Mouse (Mus musculus) intestine, postnatal 0 days (tissue): ENCODE data around the gene Cblc. TPM values are rescaled to one million over a fixed set of nuclear protein-coding genes. Genes with fewer than 3 reads are reported as not detected.

Source experiments
- ATAC-seq: fragments of 200-750 bp; cut with Nextera tagmentation; 2 replicates; pipeline ENCODE4 v1.8.0; 2017; ENCODE audit warnings: mild to moderate bottlenecking, moderate TSS enrichment, moderate library complexity
- H3K27ac ChIP-seq: fragments of 300-500 bp; sonication (generic); 2 replicates; pipeline ENCODE4 v1.5.1; 2014; ENCODE audit warnings: mild to moderate bottlenecking, low read depth, low read length, moderate library complexity
- H3K27me3 ChIP-seq: fragments of 300-500 bp; sonication (generic); replicated peaks from 2 replicates; pipeline ENCODE4 v1.6.1; 2014; ENCODE audit warnings: low read length, mixed read lengths; ENCODE audit not compliant: control insufficient read depth, insufficient read depth
- H3K36me3 ChIP-seq: fragments of 300-500 bp; sonication (generic); 2 replicates; pipeline ENCODE4 v1.6.1; 2014; ENCODE audit warnings: mild to moderate bottlenecking, moderate library complexity; ENCODE audit not compliant: control insufficient read depth, insufficient read depth
- H3K4me1 ChIP-seq: fragments of 300-500 bp; sonication (generic); replicated peaks from 2 replicates; pipeline ENCODE4 v1.6.1; 2014; ENCODE audit warnings: antibody characterized with exemption, low read length, mixed read lengths; ENCODE audit not compliant: control insufficient read depth, insufficient read depth
- H3K4me2 ChIP-seq: fragments of 300-500 bp; sonication (generic); replicated peaks from 2 replicates; pipeline ENCODE4 v1.6.1; 2014; ENCODE audit warnings: low read depth, mild to moderate bottlenecking, moderate library complexity
- H3K4me3 ChIP-seq: fragments of 300-500 bp; sonication (generic); 2 replicates; pipeline ENCODE4 v1.5.1; 2014; ENCODE audit warnings: low read depth, low read length
- H3K9ac ChIP-seq: fragments of 300-500 bp; sonication (generic); 2 replicates; pipeline ENCODE4 v1.6.1; 2014; ENCODE audit warnings: mild to moderate bottlenecking, low read depth, low read length
- H3K9me3 ChIP-seq: fragments of 300-500 bp; sonication (generic); 2 replicates; pipeline ENCODE4 v1.6.1; 2016; ENCODE audit warnings: mixed run types; ENCODE audit not compliant: control insufficient read depth
- CTCF ChIP-seq: sonication (generic); IDR thresholded peaks from 2 replicates; pipeline ENCODE4 v1.5.1; 2016; ENCODE audit warnings: low read depth, mild to moderate bottlenecking, control low read depth, antibody characterized with exemption, moderate library complexity
- WGBS: fragments of 180-500 bp; shearing (Covaris S2); extraction: QIAGEN DNeasy Blood & Tissue Kit; methylation state at CpG from one replicate; pipeline ENCODE4 v1.1.7; 2014; 5-methylcytosine and 5-hydroxymethylcytosine counted together
- polyA plus RNA-seq: library from polyadenylated mRNA; unstranded; fragments of >200 nt; fragmentation: Nextera tagmentation; extraction: Ambion mirVana; gene quantifications from 2 replicates; pipeline ENCODE4 v1.2.1, GENCODE M21; 2015

Gene Cblc
- polyA plus RNA-seq, 1 experiment from 2014 or later: 54.8 TPM

GRCm38 (mm10) chr7:19769434-19770374 is 26.9 kb downstream of the Cblc start:
- WGBS: 13% methylated on average over 16 of the region's 16 CpGs
- Histone ChIP-seq H3K4me1 (no peaks in the 10 kb centered on the region), H3K27ac (no peak overlapping the region), H3K4me3 (peak overlapping the region; percentile 46), H3K36me3 (no peaks in the 10 kb centered on the region), H3K9me3 (no peaks in the 10 kb centered on the region), H3K9ac (peak overlapping the region; percentile 51), H3K27me3 (no peaks in the 10 kb centered on the region), H3K4me2 (peak overlapping the region; percentile 84)
- TF ChIP-seq CTCF: no peak
- no peak; the same call in 1 of the 2 replicates for ATAC-seq

DNA sequence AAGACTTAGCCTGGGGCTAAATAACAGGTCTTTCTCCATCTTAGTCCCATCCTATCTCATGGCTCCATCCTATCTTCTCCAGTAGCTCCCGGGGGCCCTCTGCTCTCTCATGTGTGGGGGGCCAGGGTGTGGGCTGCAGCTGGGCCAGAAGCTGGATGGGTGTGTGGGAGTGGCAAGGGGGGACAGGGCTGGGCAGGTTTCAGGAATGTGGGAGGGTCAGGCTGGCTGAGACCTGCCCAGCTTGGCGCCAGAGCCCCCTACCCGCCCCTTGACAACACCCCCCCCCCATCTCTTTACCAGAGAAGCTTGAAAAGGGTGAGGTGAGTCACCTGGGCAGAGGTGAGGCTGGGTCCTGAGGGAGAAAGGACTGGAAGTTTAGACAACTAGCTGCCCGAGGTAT is 27.6 kb downstream of the Cblc start:
- Histone ChIP-seq H3K27me3 (no peaks in the 10 kb centered on the region), H3K36me3 (peaks cover 5% of the 10 kb centered on the region; the same call in 1 of the 2 replicates), H3K27ac (no peak overlapping the region), H3K4me3 (no peak overlapping the region), H3K9ac (no peak overlapping the region), H3K4me2 (peak overlapping the region; percentile 84), H3K9me3 (no peaks in the 10 kb centered on the region), H3K4me1 (no peaks in the 10 kb centered on the region)
- TF ChIP-seq CTCF: no peak
- WGBS: 26% methylated on average over 4 of the region's 4 CpGs
- no peak for ATAC-seq

- Histone ChIP-seq H3K27me3 (no peaks in the 10 kb centered on the region), H3K9me3 (no peaks in the 10 kb centered on the region), H3K4me2 (no peak overlapping the region), H3K4me3 (no peak overlapping the region), H3K27ac (no peak overlapping the region), H3K4me1 (no peaks in the 10 kb centered on the region), H3K36me3 (peaks cover 5% of the 10 kb centered on the region; the same call in 1 of the 2 replicates), H3K9ac (no peak overlapping the region)
- WGBS: 77% methylated on average over 14 of the region's 14 CpGs
- TF ChIP-seq CTCF: no peak
- no peak for ATAC-seq
Observed at GRCm38 (mm10) chr7:19768251-19768650, 28.4 kb downstream of the Cblc start.

DNA sequence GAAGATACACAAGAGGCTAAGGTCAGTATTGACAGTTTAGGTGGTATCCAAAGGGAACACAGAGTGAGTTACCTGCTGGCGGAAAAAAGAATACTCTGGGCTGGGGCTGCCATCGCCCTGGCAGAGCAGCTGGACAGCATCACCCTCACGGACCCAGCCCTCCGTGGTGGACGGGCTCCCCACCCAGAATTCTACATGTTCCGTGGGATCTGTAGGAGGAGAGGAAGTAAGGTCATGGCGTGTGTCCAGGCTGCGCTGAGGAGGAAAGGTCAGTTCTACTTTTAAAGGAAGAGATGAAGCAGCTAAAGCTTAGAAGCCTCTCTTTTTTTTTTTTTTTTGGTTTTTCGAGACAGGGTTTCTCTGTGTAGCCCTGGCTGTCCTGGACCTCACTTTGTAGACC is 32.0 kb downstream of the Cblc start:
- H3K9ac ChIP-seq: no peak overlapping the region
- H3K4me1 ChIP-seq: no peaks in the 10 kb centered on the region
- no peak for ATAC-seq
- H3K4me3 ChIP-seq: no peak overlapping the region
- TF ChIP-seq CTCF: no peak
- no peaks in the 10 kb centered on the region for H3K9me3 ChIP-seq
- no peaks in the 10 kb centered on the region for H3K27me3 ChIP-seq
- peaks cover 10% of the 10 kb centered on the region; the same call in 1 of the 2 replicates for H3K36me3 ChIP-seq
- no peak overlapping the region for H3K4me2 ChIP-seq
- no peak overlapping the region for H3K27ac ChIP-seq
- 84% methylated on average over 8 of the region's 9 CpGs for WGBS

DNA sequence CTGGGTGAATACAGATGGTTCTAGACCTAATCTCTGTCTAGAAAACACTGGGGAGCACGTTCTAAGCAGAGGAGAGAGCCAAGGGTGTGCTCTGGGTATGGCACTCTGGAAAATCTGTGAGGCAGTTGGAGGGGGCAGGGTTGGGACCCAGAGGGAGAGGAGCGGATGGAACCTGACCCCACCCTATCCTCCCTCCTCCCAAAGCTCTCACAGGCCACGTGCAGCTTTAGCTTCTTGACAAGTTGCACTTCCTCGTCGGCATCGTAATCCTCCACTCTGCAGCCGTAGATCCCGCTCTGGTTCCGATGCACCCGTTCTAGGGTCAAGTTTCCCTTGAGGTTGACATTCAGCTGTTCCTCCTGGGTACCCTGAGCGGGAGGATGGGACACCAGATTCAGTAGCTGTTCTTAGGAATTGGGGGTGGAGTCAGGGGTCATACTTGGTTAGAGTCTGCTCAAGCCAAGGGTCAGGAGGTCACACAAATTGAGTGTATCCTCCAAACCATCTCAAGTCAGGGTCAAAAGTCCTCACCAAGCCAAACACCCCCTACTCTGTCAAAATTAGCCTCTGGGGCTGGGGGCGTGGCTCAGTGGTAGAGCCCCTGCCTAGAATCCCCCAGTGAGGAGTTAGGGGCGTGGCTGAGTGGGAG is 32.7 kb downstream of the Cblc start:
- Histone ChIP-seq H3K4me3 (no peak overlapping the region), H3K9ac (no peak overlapping the region), H3K27ac (no peak overlapping the region), H3K9me3 (no peaks in the 10 kb centered on the region), H3K4me1 (no peaks in the 10 kb centered on the region), H3K36me3 (peaks cover 10% of the 10 kb centered on the region; the same call in 1 of the 2 replicates), H3K4me2 (no peak overlapping the region), H3K27me3 (no peaks in the 10 kb centered on the region)
- TF ChIP-seq CTCF: no peak
- 82% methylated on average over 13 of the region's 13 CpGs for WGBS
- ATAC-seq: no peak

- H3K36me3 ChIP-seq: peaks cover 10% of the 10 kb centered on the region
- no peaks in the 10 kb centered on the region for H3K27me3 ChIP-seq
- H3K9ac ChIP-seq: no peak overlapping the region
- H3K9me3 ChIP-seq: no peaks in the 10 kb centered on the region
- H3K4me1 ChIP-seq: no peaks in the 10 kb centered on the region
- no peak for ATAC-seq
- TF ChIP-seq CTCF: no peak
- 74% methylated on average over 11 of the region's 11 CpGs for WGBS
- no peak overlapping the region for H3K27ac ChIP-seq
- H3K4me3 ChIP-seq: no peak overlapping the region
- no peak overlapping the region for H3K4me2 ChIP-seq
Observed at GRCm38 (mm10) chr7:19762283-19762682, 34.3 kb downstream of the Cblc start.
